Mouse (Mus musculus): ENCODE data around the gene Tssk1. TPM values are rescaled to one million over a fixed set of nuclear protein-coding genes. Genes with fewer than 3 reads are reported as not detected.

Tssk1 gene
- total and polyA plus RNA-seq, 2 experiments from 2014 or later, result 0.07 TPM; not detected in 1

GRCm38 (mm10) chr16:17938821-17939220 lies 44.8 kb downstream of the Tssk1 start:
- Histone ChIP-seq H3K27me3 (ENCODE audit: insufficient read depth, low read length) (no peaks in the 10 kb centered on the region), H3K9ac (replicated peaks; ENCODE audit: low read length, poor library complexity, severe bottlenecking) (no peak overlapping the region), H3K36me3 (ENCODE audit: insufficient read depth, low read length) (no peaks in the 10 kb centered on the region), H3K27ac (ENCODE audit: low read depth, low read length) (no peak overlapping the region), H3K4me2 (ENCODE audit: low read depth, low read length, poor library complexity, severe bottlenecking) (no peak overlapping the region), H3K4me3 (ENCODE audit: low read depth, low read length) (no peak overlapping the region), H3K9me3 (ENCODE audit: low read length) (no peaks in the 10 kb centered on the region), H3K4me1 (ENCODE audit: insufficient read depth, low read length) (no peaks in the 10 kb centered on the region)
- TF ChIP-seq CTCF (IDR thresholded peaks at IDR 0.05), result peak; percentile 69
- 0 out of 2 replicates have a peak, but pooled peaks have one; percentile 60 for ATAC-seq (ENCODE audit: low FRiP score)
- peak; percentile 74 for DNase-seq (ENCODE audit: low spot score)
- 10% methylated on average over 7 of the region's 7 CpGs for WGBS

- ATAC-seq (ENCODE audit: low FRiP score), result no peak
- H3K27me3 ChIP-seq (ENCODE audit: insufficient read depth, low read length), result no peaks in the 10 kb centered on the region
- WGBS, result 49% methylated on average over 9 of the region's 9 CpGs
- peak; percentile 22 for DNase-seq (ENCODE audit: low spot score)
- H3K9ac ChIP-seq (replicated peaks; ENCODE audit: low read length, poor library complexity, severe bottlenecking), result no peak overlapping the region
- H3K9me3 ChIP-seq (ENCODE audit: low read length), result no peaks in the 10 kb centered on the region
- no peak overlapping the region for H3K4me3 ChIP-seq (ENCODE audit: low read depth, low read length)
- TF ChIP-seq CTCF (IDR thresholded peaks at IDR 0.05), result no peak
- H3K4me2 ChIP-seq (ENCODE audit: low read depth, low read length, poor library complexity, severe bottlenecking), result no peak overlapping the region
- H3K4me1 ChIP-seq (ENCODE audit: insufficient read depth, low read length), result no peaks in the 10 kb centered on the region
- no peaks in the 10 kb centered on the region for H3K36me3 ChIP-seq (ENCODE audit: insufficient read depth, low read length)
- no peak overlapping the region for H3K27ac ChIP-seq (ENCODE audit: low read depth, low read length)
These were observed 45.3 kb downstream of the Tssk1 start for GRCm38 (mm10) chr16:17939255-17939751.

GRCm38 (mm10) chr16:17943466-17943865 lies 49.4 kb downstream of the Tssk1 start:
- DNase-seq (ENCODE audit: low spot score) (no peak), ATAC-seq (ENCODE audit: low FRiP score) (no peak)
- TF ChIP-seq CTCF (IDR thresholded peaks at IDR 0.05), result no peak
- Histone ChIP-seq H3K4me3 (ENCODE audit: low read depth, low read length) (no peak overlapping the region), H3K4me2 (ENCODE audit: low read depth, low read length, poor library complexity, severe bottlenecking) (no peak overlapping the region), H3K9ac (replicated peaks; ENCODE audit: low read length, poor library complexity, severe bottlenecking) (no peak overlapping the region), H3K9me3 (ENCODE audit: low read length) (no peaks in the 10 kb centered on the region), H3K4me1 (ENCODE audit: insufficient read depth, low read length) (no peaks in the 10 kb centered on the region), H3K27ac (ENCODE audit: low read depth, low read length) (no peak overlapping the region), H3K36me3 (ENCODE audit: insufficient read depth, low read length) (no peaks in the 10 kb centered on the region), H3K27me3 (ENCODE audit: insufficient read depth, low read length) (no peaks in the 10 kb centered on the region)
- 63% methylated on average over 8 of the region's 8 CpGs for WGBS

GRCm38 (mm10) chr16:17945081-17945831 lies 51.2 kb downstream of the Tssk1 start:
- no peaks in the 10 kb centered on the region for H3K36me3 ChIP-seq (ENCODE audit: insufficient read depth, low read length)
- ATAC-seq (ENCODE audit: low FRiP score) (no peak), DNase-seq (ENCODE audit: low spot score) (no peak)
- H3K4me1 ChIP-seq (ENCODE audit: insufficient read depth, low read length), result 0 out of 2 replicates have a peak, but pooled peaks cover 3% of the 10 kb centered on the region
- no peaks in the 10 kb centered on the region for H3K9me3 ChIP-seq (ENCODE audit: low read length)
- 58% methylated on average over 7 of the region's 7 CpGs for WGBS
- no peak for TF ChIP-seq CTCF (IDR thresholded peaks at IDR 0.05)
- H3K4me2 ChIP-seq (ENCODE audit: low read depth, low read length, poor library complexity, severe bottlenecking), result no peak overlapping the region
- no peak overlapping the region for H3K9ac ChIP-seq (replicated peaks; ENCODE audit: low read length, poor library complexity, severe bottlenecking)
- no peak overlapping the region for H3K4me3 ChIP-seq (ENCODE audit: low read depth, low read length)
- H3K27me3 ChIP-seq (ENCODE audit: insufficient read depth, low read length), result no peaks in the 10 kb centered on the region
- H3K27ac ChIP-seq (ENCODE audit: low read depth, low read length), result no peak overlapping the region

Other genes with a start within 250 kb of the Tssk1 start
- 22.5 and 25.3 TPM in 2 replicates for gene Ccdc74a, start 247.8 kb upstream of the Tssk1 start, total RNA-seq (2014; rRNA removed)
- 30.8 and 35.5 TPM in 2 replicates for gene Ccdc74a, start 247.8 kb upstream of the Tssk1 start, polyA plus RNA-seq (2015; fragmentation: Nextera tagmentation; extraction: Ambion mirVana)
- gene Med15, start 161.3 kb upstream of the Tssk1 start, total RNA-seq (2014; rRNA removed), result 58.3 and 60.7 TPM in 2 replicates
- 43.0 and 49.3 TPM in 2 replicates for gene Med15, start 161.3 kb upstream of the Tssk1 start, polyA plus RNA-seq (2015; fragmentation: Nextera tagmentation; extraction: Ambion mirVana)
- 150 and 156 TPM in 2 replicates for gene Klhl22, start 134.6 kb upstream of the Tssk1 start, total RNA-seq (2014; rRNA removed)
- gene Klhl22, start 134.6 kb upstream of the Tssk1 start, polyA plus RNA-seq (2015; fragmentation: Nextera tagmentation; extraction: Ambion mirVana), result 79.3 and 82.6 TPM in 2 replicates
- 8.5 and 12.6 TPM in 2 replicates for gene Scarf2, start 96.9 kb upstream of the Tssk1 start, total RNA-seq (2014; rRNA removed)
- gene Scarf2, start 96.9 kb upstream of the Tssk1 start, polyA plus RNA-seq (2015; fragmentation: Nextera tagmentation; extraction: Ambion mirVana), result 2.1 and 2.4 TPM in 2 replicates
- gene B830017H08Rik, start 61.1 kb upstream of the Tssk1 start, total RNA-seq (2014; rRNA removed), result 7.0 and 13.5 TPM in 2 replicates
- gene B830017H08Rik, start 61.1 kb upstream of the Tssk1 start, polyA plus RNA-seq (2015; fragmentation: Nextera tagmentation; extraction: Ambion mirVana), result 7.8 and 8.5 TPM in 2 replicates
- 2.4 and 12.8 TPM in 2 replicates for gene Car15, start 55.9 kb upstream of the Tssk1 start, total RNA-seq (2014; rRNA removed)
- 1.7 and 2.0 TPM in 2 replicates for gene Car15, start 55.9 kb upstream of the Tssk1 start, polyA plus RNA-seq (2015; fragmentation: Nextera tagmentation; extraction: Ambion mirVana)
- gene Gm20518, start 2.6 kb upstream of the Tssk1 start, total RNA-seq (2014; rRNA removed), result 0.66 and 1.6 TPM in 2 replicates
- gene Gm20518, start 2.6 kb upstream of the Tssk1 start, polyA plus RNA-seq (2015; fragmentation: Nextera tagmentation; extraction: Ambion mirVana), result 0.15 and 0.25 TPM in 2 replicates
- 161 and 178 TPM in 2 replicates for gene Dgcr2, start 4.3 kb downstream of the Tssk1 start, total RNA-seq (2014; rRNA removed)
- 94.0 and 95.9 TPM in 2 replicates for gene Dgcr2, start 4.3 kb downstream of the Tssk1 start, polyA plus RNA-seq (2015; fragmentation: Nextera tagmentation; extraction: Ambion mirVana)
- gene Tssk2, start 4.4 kb downstream of the Tssk1 start, total RNA-seq (2014; rRNA removed), result not detected in 2 replicates
- gene Tssk2, start 4.4 kb downstream of the Tssk1 start, polyA plus RNA-seq (2015; fragmentation: Nextera tagmentation; extraction: Ambion mirVana), result not detected in 2 replicates
- gene Ess2, start 17.1 kb downstream of the Tssk1 start, total RNA-seq (2014; rRNA removed), result 40.4 and 52.2 TPM in 2 replicates
- 41.3 and 43.4 TPM in 2 replicates for gene Ess2, start 17.1 kb downstream of the Tssk1 start, polyA plus RNA-seq (2015; fragmentation: Nextera tagmentation; extraction: Ambion mirVana)
- gene Gsc2, start 20.8 kb downstream of the Tssk1 start, total RNA-seq (2014; rRNA removed), result 0.61 TPM in 1 of 2 replicates, not detected in the other
- gene Gsc2, start 20.8 kb downstream of the Tssk1 start, polyA plus RNA-seq (2015; fragmentation: Nextera tagmentation; extraction: Ambion mirVana), result 0.31 and 0.52 TPM in 2 replicates
- 178 and 184 TPM in 2 replicates for gene Slc25a1, start 34.0 kb downstream of the Tssk1 start, total RNA-seq (2014; rRNA removed)
- 146 and 155 TPM in 2 replicates for gene Slc25a1, start 34.0 kb downstream of the Tssk1 start, polyA plus RNA-seq (2015; fragmentation: Nextera tagmentation; extraction: Ambion mirVana)
- gene Vpreb2, start 86.2 kb downstream of the Tssk1 start, total RNA-seq (2014; rRNA removed), result not detected in 2 replicates
- not detected in 2 replicates for gene Vpreb2, start 86.2 kb downstream of the Tssk1 start, polyA plus RNA-seq (2015; fragmentation: Nextera tagmentation; extraction: Ambion mirVana)
- 64.0 and 68.5 TPM in 2 replicates for gene Dgcr6, start 158.6 kb downstream of the Tssk1 start, total RNA-seq (2014; rRNA removed)
- 164 and 172 TPM in 2 replicates for gene Dgcr6, start 158.6 kb downstream of the Tssk1 start, polyA plus RNA-seq (2015; fragmentation: Nextera tagmentation; extraction: Ambion mirVana)
- 11.1 and 14.8 TPM in 2 replicates for gene Prodh, start 196.0 kb downstream of the Tssk1 start, total RNA-seq (2014; rRNA removed)
- gene Prodh, start 196.0 kb downstream of the Tssk1 start, polyA plus RNA-seq (2015; fragmentation: Nextera tagmentation; extraction: Ambion mirVana), result 5.4 and 6.8 TPM in 2 replicates
- gene Rtn4r, start 233.4 kb downstream of the Tssk1 start, total RNA-seq (2014; rRNA removed), result 39.6 and 71.7 TPM in 2 replicates
- gene Rtn4r, start 233.4 kb downstream of the Tssk1 start, polyA plus RNA-seq (2015; fragmentation: Nextera tagmentation; extraction: Ambion mirVana), result 32.3 and 36.2 TPM in 2 replicates

All from midbrain, postnatal 0 days (tissue).